Mouse (Mus musculus): ENCODE measurements around the gene Msantd4. TPM values are rescaled to one million over a fixed set of nuclear protein-coding genes. Genes with fewer than 3 reads are reported as not detected.

Gene Msantd4
- 145 TPM for polyA plus RNA-seq (2014; fragmentation: Illumina TruSeq; extraction: RNeasy Lipid Tissue Mini Kit (QIAGEN cat#74804); ENCODE audit: low read depth, low replicate concordance)

GRCm38 (mm10) chr9:4375828-4376639 lies at the start of gene Msantd4:
Msantd4 (plus strand) TSS chr9:4376562.

Other genes with a start within 250 kb of the Msantd4 start
- 132 TPM for gene Aasdhppt, start 67.1 kb upstream of the Msantd4 start, polyA plus RNA-seq (2014; fragmentation: Illumina TruSeq; extraction: RNeasy Lipid Tissue Mini Kit (QIAGEN cat#74804); ENCODE audit: low read depth, low replicate concordance)
- 13.2 TPM for gene Kbtbd3, start 66.7 kb upstream of the Msantd4 start, polyA plus RNA-seq (2014; fragmentation: Illumina TruSeq; extraction: RNeasy Lipid Tissue Mini Kit (QIAGEN cat#74804); ENCODE audit: low read depth, low replicate concordance)